Mouse (Mus musculus) limb, embryonic 11.5 days (tissue): ENCODE measurements around the gene Tango6. TPM values are rescaled to one million over a fixed set of nuclear protein-coding genes. Genes with fewer than 3 reads are reported as not detected.

Source experiments
- ATAC-seq: fragments of 200-750 bp; cut with Nextera tagmentation; 2 replicates; pipeline ENCODE4 v1.8.0; 2017; ENCODE audit warnings: low read depth; ENCODE audit not compliant: insufficient number of reproducible peaks, low FRiP score, low TSS enrichment
- DNase-seq: peaks from one replicate; pipeline ENCODE4 v3.0.0-alpha.2; 2015; ENCODE audit warnings: low spot score
- H3K27ac ChIP-seq: fragments of 300-500 bp; sonication (generic); replicated peaks from 2 replicates; pipeline ENCODE4 v1.5.1; 2014; ENCODE audit warnings: low read depth, mild to moderate bottlenecking, low read length
- H3K27me3 ChIP-seq: fragments of 300-500 bp; sonication (generic); 2 replicates; pipeline ENCODE4 v1.6.1; 2014; ENCODE audit warnings: mild to moderate bottlenecking, low read length, mixed read lengths; ENCODE audit not compliant: control insufficient read depth, insufficient read depth
- H3K36me3 ChIP-seq: fragments of 300-500 bp; sonication (generic); 2 replicates; pipeline ENCODE4 v1.6.1; 2014; ENCODE audit warnings: mild to moderate bottlenecking, low read length, moderate library complexity, mixed read lengths; ENCODE audit not compliant: control insufficient read depth, insufficient read depth
- H3K4me1 ChIP-seq: fragments of 300-500 bp; sonication (generic); 2 replicates; pipeline ENCODE4 v1.6.1; 2014; ENCODE audit warnings: low read length, mixed read lengths; ENCODE audit not compliant: control insufficient read depth, insufficient read depth
- H3K4me2 ChIP-seq: fragments of 300-500 bp; sonication (generic); 2 replicates; pipeline ENCODE4 v1.6.1; 2014; ENCODE audit warnings: low read depth, mild to moderate bottlenecking, moderate library complexity; ENCODE audit not compliant: severe bottlenecking
- H3K4me3 ChIP-seq: fragments of 300-500 bp; sonication (generic); 2 replicates; pipeline ENCODE4 v1.5.1; 2014; ENCODE audit warnings: low read depth, low read length
- H3K9ac ChIP-seq: fragments of 300-500 bp; sonication (generic); 2 replicates; pipeline ENCODE4 v1.6.1; 2014; ENCODE audit warnings: mild to moderate bottlenecking, low read length
- H3K9me3 ChIP-seq: fragments of 300-500 bp; sonication (generic); 2 replicates; pipeline ENCODE4 v1.6.1; 2016; ENCODE audit warnings: low read length; ENCODE audit not compliant: control insufficient read depth
- WGBS: fragments of 180-500 bp; shearing (Covaris S2); extraction: QIAGEN DNeasy Blood & Tissue Kit; methylation state at CpG from one replicate; pipeline ENCODE4 v1.1.7; 2014; 5-methylcytosine and 5-hydroxymethylcytosine counted together
- polyA plus RNA-seq: library from polyadenylated mRNA; unstranded; fragments of >200 nt; fragmentation: Nextera tagmentation; extraction: Ambion mirVana; gene quantifications from 2 replicates; pipeline ENCODE4 v1.2.1, GENCODE M21; 2014

Tango6 gene
- polyA plus RNA-seq, 1 experiment from 2014 or later: 10.0 TPM

DNA sequence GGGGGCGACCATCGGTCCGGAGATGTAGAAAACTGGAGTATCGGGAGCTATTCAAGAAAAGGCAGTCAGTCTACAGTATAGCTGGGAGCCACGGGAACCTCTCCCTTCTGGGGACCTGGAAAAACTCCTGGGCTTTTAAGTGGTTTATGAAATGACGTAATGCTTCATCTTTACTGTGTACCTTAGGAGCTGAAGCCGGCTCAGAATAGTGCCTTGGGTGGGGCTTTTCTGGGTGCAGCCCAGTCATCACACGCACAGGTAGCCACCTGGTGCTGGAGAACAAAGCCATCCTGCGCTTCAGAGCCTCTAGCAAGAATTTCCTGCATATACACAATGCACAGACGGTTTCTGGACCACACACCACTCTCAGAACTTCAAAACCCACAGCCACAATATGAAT lies 180.0 kb downstream of the Tango6 start:
- Histone ChIP-seq H3K27ac (no peak overlapping the region), H3K9ac (no peak overlapping the region), H3K9me3 (no peaks in the 10 kb centered on the region), H3K36me3 (no peaks in the 10 kb centered on the region), H3K4me3 (no peak overlapping the region), H3K27me3 (no peaks in the 10 kb centered on the region), H3K4me2 (no peak overlapping the region), H3K4me1 (no peaks in the 10 kb centered on the region)
- DNase-seq (no peak), ATAC-seq (no peak)
- WGBS: 90% methylated on average over 10 of the region's 10 CpGs

DNA sequence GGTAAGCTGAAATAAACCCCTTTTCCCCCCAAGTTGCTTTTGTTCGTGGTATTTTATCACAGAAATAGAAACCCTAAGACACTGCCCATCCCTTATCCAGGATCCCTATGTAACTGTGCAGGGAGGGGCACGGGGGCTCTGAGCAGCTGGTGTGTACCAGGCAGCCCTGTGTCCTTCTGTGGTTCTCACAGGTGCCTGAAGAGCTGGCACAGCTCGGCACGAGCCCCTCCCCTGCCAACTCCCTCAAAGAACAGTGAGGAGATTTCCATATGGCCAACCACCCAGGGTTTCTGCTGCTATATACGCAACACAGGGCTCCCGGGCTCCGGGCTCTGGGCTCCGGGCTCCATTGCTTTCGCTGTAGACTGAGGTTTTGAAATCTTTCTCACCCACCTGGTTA lies 182.5 kb downstream of the Tango6 start:
- ATAC-seq (no peak), DNase-seq (no peak)
- H3K9ac ChIP-seq: no peak overlapping the region
- no peaks in the 10 kb centered on the region for H3K9me3 ChIP-seq
- peaks cover 9% of the 10 kb centered on the region for H3K4me1 ChIP-seq
- H3K27ac ChIP-seq: no peak overlapping the region
- 78% methylated on average over 9 of the region's 9 CpGs for WGBS
- H3K4me2 ChIP-seq: no peak overlapping the region
- H3K36me3 ChIP-seq: no peaks in the 10 kb centered on the region
- no peak overlapping the region for H3K4me3 ChIP-seq
- H3K27me3 ChIP-seq: peaks cover 10% of the 10 kb centered on the region

DNA sequence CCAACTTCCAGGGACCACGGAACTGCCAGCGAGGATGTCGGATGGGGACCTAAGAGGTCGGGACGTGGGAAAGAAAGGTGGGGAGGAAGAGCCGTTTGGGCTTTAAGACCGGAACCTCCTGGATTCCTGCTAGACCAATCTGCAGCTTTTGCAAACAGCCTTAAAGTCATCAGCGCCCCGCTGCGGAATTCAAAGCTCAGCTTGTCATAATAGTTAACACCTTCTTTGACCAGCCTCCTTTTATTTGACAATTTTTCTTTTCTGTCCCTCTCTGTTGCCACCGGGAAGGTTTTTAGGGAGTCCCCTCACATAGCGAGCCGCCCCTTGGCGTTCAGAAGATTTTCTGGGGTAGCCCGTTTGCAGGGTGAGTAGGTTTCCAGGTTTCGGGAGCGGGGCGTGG lies 187.2 kb downstream of the Tango6 start, which contains the start of gene Has3:
Has3 (plus strand) TSS at position 192 of the 400 bp plus-strand sequence.
- Histone ChIP-seq H3K27me3 (peaks cover 36% of the 10 kb centered on the region), H3K9ac (peak within 1 kb of the TSS; percentile 60), H3K9me3 (no peaks in the 10 kb centered on the region), H3K4me2 (peak within 1 kb of the TSS; percentile 99), H3K27ac (no peak within 1 kb of the TSS), H3K36me3 (peaks cover 3% of the 10 kb centered on the region; the same call in 1 of the 2 replicates), H3K4me3 (peak within 1 kb of the TSS; percentile 57), H3K4me1 (peaks cover 31% of the 10 kb centered on the region)
- no peak for ATAC-seq
- 1% methylated on average over 18 of the region's 18 CpGs for WGBS
- DNase-seq: peak; percentile 54

DNA sequence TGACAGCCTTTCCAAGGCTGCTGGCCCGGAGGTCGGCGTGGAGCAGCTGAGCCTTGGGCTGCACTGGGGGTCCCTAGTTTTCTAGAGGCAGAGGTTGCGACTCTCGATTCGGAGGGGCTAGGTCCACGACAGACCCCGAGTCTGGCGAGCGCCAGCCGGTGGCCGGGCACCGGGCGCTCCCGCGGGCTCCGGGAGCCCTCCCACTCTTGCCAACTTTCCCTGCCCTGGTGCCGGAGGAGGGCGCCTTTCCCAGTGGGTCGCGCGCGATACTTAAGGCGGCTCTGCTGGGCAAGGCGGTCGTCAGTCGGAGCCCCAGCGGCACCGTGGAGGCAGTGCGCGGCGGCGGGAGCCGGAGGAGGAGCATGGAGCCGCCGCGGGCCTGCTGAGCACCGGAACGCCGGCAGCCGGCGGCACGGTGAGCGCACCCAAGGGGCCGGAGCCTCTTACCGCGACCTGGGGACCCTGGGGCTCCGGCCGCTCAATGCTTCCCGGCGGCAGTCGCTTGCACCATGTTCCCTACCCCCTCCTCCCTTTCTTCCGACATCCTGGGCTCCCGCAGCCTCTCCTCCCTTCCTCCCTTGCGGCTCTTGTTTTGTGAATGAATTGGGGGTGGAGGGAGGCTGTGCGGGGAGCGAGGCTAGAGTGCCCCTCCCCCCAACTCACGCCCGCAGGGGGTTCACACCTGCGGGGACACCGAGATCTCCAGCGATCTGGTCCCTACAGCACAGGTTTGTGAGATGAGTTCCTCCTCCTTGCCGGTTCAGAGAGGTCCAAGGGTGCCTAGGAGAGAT lies 187.9 kb downstream of the Tango6 start:
- peaks cover 36% of the 10 kb centered on the region for H3K27me3 ChIP-seq

DNA sequence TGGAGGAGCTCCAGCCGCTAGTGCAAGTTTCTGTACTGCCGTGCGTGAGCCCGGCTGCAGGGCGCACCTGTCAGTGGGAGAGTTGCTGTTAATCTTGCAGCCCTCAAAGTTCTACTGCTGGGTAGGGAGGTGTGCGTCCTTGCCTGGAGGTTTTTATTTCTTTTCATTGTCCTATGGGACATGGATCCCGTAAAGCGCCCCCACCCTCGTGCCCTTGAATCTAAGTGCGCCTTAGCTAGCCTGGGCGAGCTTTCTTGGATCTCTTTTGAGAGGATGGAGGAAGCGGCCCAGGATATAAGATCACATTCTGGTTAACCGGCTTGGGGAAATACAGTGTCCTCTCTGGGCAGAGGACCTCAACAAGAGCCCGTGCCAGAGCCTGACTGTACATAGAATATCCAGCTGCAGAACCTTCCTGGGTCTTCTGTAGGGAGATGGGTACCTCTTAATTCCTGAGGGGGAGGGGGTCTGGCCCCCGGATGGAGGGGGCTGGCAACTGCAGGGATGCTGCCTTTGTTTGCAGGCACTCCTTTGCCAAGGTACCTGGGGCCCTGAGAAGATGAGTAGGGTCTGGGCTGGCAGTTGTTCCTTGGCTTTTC lies 188.6 kb downstream of the Tango6 start:
- WGBS: 1% methylated on average over 15 of the region's 15 CpGs
- Histone ChIP-seq H3K4me3 (peak overlapping the region; percentile 57), H3K36me3 (peaks cover 3% of the 10 kb centered on the region; the same call in 1 of the 2 replicates), H3K9me3 (no peaks in the 10 kb centered on the region), H3K27me3 (peaks cover 36% of the 10 kb centered on the region), H3K4me1 (peaks cover 31% of the 10 kb centered on the region), H3K4me2 (peak overlapping the region; percentile 99), H3K27ac (no peak overlapping the region), H3K9ac (peak overlapping the region; percentile 60; the same call in 1 of the 2 replicates)
- ATAC-seq (no peak), DNase-seq (no peak)

More for the DNA sequence above, 187.9 kb downstream of the Tango6 start:
- Histone ChIP-seq H3K36me3 (peaks cover 3% of the 10 kb centered on the region; the same call in 1 of the 2 replicates), H3K9me3 (no peaks in the 10 kb centered on the region), H3K4me1 (peaks cover 31% of the 10 kb centered on the region), H3K27ac (no peak overlapping the region), H3K4me2 (peak overlapping the region; percentile 99), H3K9ac (peak overlapping the region; percentile 60), H3K4me3 (peak overlapping the region; percentile 57)
- ATAC-seq (peak; percentile 50; the same call in 1 of the 2 replicates), DNase-seq (peak; percentile 73)
- WGBS: under 1% methylated on average over 63 of the region's 63 CpGs

DNA sequence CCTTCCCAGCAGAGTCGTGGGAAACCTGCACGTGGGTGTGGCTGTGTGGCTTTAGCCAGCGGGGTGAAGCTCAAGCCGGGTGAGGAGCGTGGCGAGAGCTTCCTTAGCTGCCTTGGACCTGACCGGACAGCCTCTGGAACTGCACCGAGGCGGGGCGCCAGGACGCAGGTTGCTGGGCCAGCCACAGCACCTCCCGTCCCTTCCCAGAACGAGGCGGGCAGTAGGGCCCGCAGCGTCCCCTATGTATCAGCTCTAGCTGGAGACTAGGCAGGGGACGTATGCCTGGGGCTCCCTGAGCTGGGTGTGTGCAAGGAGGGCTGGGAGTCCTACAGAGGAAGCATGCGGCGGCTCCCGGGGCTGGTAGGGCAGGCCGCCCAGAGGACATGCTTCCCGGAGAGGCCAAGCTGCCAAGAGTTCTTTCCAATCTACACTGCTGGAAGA lies 189.1 kb downstream of the Tango6 start:
- Histone ChIP-seq H3K4me2 (peak overlapping the region; percentile 99), H3K9me3 (no peaks in the 10 kb centered on the region), H3K4me1 (peaks cover 31% of the 10 kb centered on the region), H3K9ac (peak overlapping the region; percentile 30; the same call in 1 of the 2 replicates), H3K27ac (no peak overlapping the region), H3K36me3 (peaks cover 3% of the 10 kb centered on the region; the same call in 1 of the 2 replicates), H3K4me3 (peak overlapping the region; percentile 19; the same call in 1 of the 2 replicates), H3K27me3 (peaks cover 36% of the 10 kb centered on the region)
- ATAC-seq (no peak), DNase-seq (peak; percentile 73)
- WGBS: 1% methylated on average over 22 of the region's 22 CpGs

DNA sequence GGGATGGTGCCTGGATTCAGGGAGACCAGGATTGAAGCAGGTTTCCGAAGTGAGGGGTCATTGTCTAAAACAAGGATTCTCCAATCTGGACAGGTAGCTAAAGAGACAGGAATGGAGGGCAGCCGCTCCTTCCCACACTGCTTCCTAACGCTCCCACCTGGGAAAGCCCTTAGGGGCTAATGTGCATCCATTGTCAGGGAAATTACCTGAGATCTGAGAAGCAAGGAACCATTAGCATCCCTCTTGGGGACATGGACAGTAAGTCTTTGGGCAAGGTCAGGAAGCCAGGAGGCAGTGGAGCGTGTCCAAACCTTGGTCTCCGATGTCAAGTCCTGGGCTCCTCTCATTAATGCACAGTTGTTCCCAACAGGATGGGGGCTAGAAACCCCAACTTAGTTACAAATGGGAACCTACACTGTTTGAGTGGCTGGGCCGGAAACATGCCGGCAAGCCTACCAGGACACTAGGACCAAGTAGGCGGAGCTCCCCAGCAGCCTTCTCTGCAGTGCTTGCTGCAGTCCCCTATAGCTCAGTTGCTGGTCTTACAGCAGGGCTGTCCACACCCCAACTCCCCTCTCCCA lies 189.7 kb downstream of the Tango6 start:
- DNase-seq: no peak
- H3K36me3 ChIP-seq: peaks cover 3% of the 10 kb centered on the region; the same call in 1 of the 2 replicates
- H3K4me2 ChIP-seq: peak overlapping the region; percentile 99
- H3K9me3 ChIP-seq: no peaks in the 10 kb centered on the region
- H3K4me3 ChIP-seq: peak overlapping the region; percentile 19; the same call in 1 of the 2 replicates
- WGBS: 10% methylated on average over 8 of the region's 8 CpGs
- H3K27ac ChIP-seq: no peak overlapping the region
- no peak for ATAC-seq
- H3K4me1 ChIP-seq: peaks cover 31% of the 10 kb centered on the region
- peak overlapping the region; percentile 30; the same call in 1 of the 2 replicates for H3K9ac ChIP-seq
- peaks cover 36% of the 10 kb centered on the region for H3K27me3 ChIP-seq

DNA sequence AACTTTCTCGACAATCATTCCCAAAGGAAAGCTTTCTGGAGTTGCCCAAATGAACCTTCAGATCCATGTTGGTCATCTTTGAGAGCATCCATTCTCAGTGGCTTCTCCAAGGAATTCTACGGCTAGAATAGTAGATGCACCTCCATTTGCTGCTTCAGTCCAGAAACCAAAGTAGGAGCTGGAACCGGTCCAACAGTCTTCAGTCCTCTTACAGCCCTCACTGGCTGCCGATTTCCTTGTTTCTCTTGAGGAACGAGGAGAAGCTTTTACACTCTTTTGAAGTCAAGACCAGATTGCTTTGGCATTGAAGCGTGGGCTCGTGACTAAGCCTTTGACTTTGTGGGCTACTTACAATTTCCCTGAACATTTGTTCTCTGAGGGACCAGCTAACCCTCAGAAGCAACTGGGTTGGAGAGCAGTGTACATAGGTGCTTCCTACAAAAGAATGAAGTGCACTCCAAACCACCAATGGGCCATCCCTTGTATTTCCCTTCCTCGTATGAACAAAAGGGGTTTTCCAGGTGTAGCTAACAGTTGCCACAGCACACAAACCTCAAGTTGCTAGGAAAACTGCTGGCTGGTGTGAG lies 197.3 kb downstream of the Tango6 start:
- no peak overlapping the region for H3K4me3 ChIP-seq
- no peak overlapping the region for H3K9ac ChIP-seq
- no peaks in the 10 kb centered on the region for H3K4me1 ChIP-seq
- 94% methylated on average over 8 of the region's 8 CpGs for WGBS
- DNase-seq (no peak), ATAC-seq (no peak)
- H3K27ac ChIP-seq: no peak overlapping the region
- H3K27me3 ChIP-seq: no peaks in the 10 kb centered on the region
- H3K36me3 ChIP-seq: peaks cover 30% of the 10 kb centered on the region
- no peak overlapping the region for H3K4me2 ChIP-seq
- H3K9me3 ChIP-seq: no peaks in the 10 kb centered on the region
